Mouse (Mus musculus) T-cell, adult 2 months (primary cell): ENCODE results near the gene Npb.

Experiments used
- DNase-seq: peaks from one replicate; pipeline ENCODE4 v3.0.0; 2022; ENCODE audit warnings: low spot score

Gene Npb

GRCm38 (mm10) chr11:120615167-120615566 lies 6.9 kb downstream of the Npb start:
- DNase-seq = no peak

- no peak for DNase-seq
These were observed 7.4 kb downstream of the Npb start for GRCm38 (mm10) chr11:120615606-120616203.

GRCm38 (mm10) chr11:120616617-120617294 lies 8.5 kb downstream of the Npb start:
- no peak for DNase-seq

GRCm38 (mm10) chr11:120617519-120618112 lies 9.3 kb downstream of the Npb start, which contains the start of gene Pcyt2:
Gene Pcyt2 (minus strand): TSS chr11:120617936.
- DNase-seq = peak; percentile 92

GRCm38 (mm10) chr11:120618619-120619535 lies 10.6 kb downstream of the Npb start:
- DNase-seq = no peak

- DNase-seq = no peak
These were observed 11.9 kb downstream of the Npb start for GRCm38 (mm10) chr11:120620195-120620594.

- no peak for DNase-seq
These were observed 14.5 kb downstream of the Npb start for GRCm38 (mm10) chr11:120622805-120623204.

- DNase-seq = peak; percentile 74
These were observed 15.8 kb downstream of the Npb start for GRCm38 (mm10) chr11:120623961-120624679.

GRCm38 (mm10) chr11:120624680-120625111 lies 16.4 kb downstream of the Npb start:
- peak; percentile 86 for DNase-seq

GRCm38 (mm10) chr11:120625152-120625775 lies 17.0 kb downstream of the Npb start, which contains the start of gene Sirt7:
Gene Sirt7 (minus strand): TSS chr11:120625240.
- DNase-seq = no peak

- DNase-seq = no peak
These were observed 18.6 kb downstream of the Npb start for GRCm38 (mm10) chr11:120626785-120627467.

GRCm38 (mm10) chr11:120627468-120628300 lies 19.4 kb downstream of the Npb start:
- DNase-seq = peak; percentile 78

GRCm38 (mm10) chr11:120628601-120629340 lies 20.5 kb downstream of the Npb start:
- no peak for DNase-seq

- peak; percentile 65 for DNase-seq
These were observed 21.1 kb downstream of the Npb start for GRCm38 (mm10) chr11:120629341-120629730.

- no peak for DNase-seq
These were observed 21.6 kb downstream of the Npb start for GRCm38 (mm10) chr11:120629911-120630310.

GRCm38 (mm10) chr11:120630401-120630871 lies 22.2 kb downstream of the Npb start:
- no peak for DNase-seq

- peak; percentile 35 for DNase-seq
These were observed 22.8 kb downstream of the Npb start for GRCm38 (mm10) chr11:120630881-120631725.
